In genomic region chr7:142071212-142071578, GRCm38 (mm10) we compare ENCODE assay signal across 10 mouse cellular contexts. TPM values are rescaled to one million over a fixed set of nuclear protein-coding genes. Genes with fewer than 3 reads are reported as not detected.
DNase-seq lines count a peak whose midpoint lies in the region; ATAC-seq lines count a peak whose summit lies in the region.
"Had no signal": no experiment of that assay in that cellular context is flagged by ENCODE, and none has a peak within 500 bp of the region (broad histone marks: within the 10 kb centered on the region; RNA-seq: fewer than 3 reads in every experiment).

No protein-coding gene starts in this region.

- no peaks in the 10 kb centered on the region; the same call in 1 of the 2 replicates for H3K4me1 ChIP-seq in liver, embryonic 11.5 days (replicated peaks; ENCODE audit: control insufficient read depth, insufficient read depth, low read length)
- H3K4me1 ChIP-seq in forebrain, embryonic 10.5 days = peaks cover 11% of the 10 kb centered on the region
- no peaks in the 10 kb centered on the region for H3K4me1 ChIP-seq in intestine, embryonic 14.5 days (replicated peaks; ENCODE audit: control insufficient read depth, insufficient read depth, low read length)
- no peaks in the 10 kb centered on the region; the same call in 1 of the 2 replicates for H3K4me1 ChIP-seq in neural tube, embryonic 12.5 days
- H3K4me1 ChIP-seq: limb, embryonic 15.5 days had no signal

- peaks cover 10% of the 10 kb centered on the region for H3K27me3 ChIP-seq in liver, embryonic 11.5 days (replicated peaks; ENCODE audit: control insufficient read depth, insufficient read depth, low read length)
- H3K27me3 ChIP-seq in forebrain, embryonic 10.5 days (ENCODE audit: poor library complexity, severe bottlenecking) = peaks cover 41% of the 10 kb centered on the region
- peaks cover 4% of the 10 kb centered on the region; the same call in 1 of the 2 replicates for H3K27me3 ChIP-seq in intestine, embryonic 14.5 days (replicated peaks; ENCODE audit: control insufficient read depth, insufficient read depth, low read length)
- 0 out of 2 replicates have a peak, but pooled peaks cover 4% of the 10 kb centered on the region for H3K27me3 ChIP-seq in neural tube, embryonic 12.5 days (replicated peaks)

- WGBS in liver, embryonic 11.5 days = 16% methylated on average over 9 of the region's 10 CpGs
- 4% methylated on average over 10 of the region's 10 CpGs for WGBS in forebrain, embryonic 10.5 days
- 7% methylated on average over 10 of the region's 10 CpGs for WGBS in intestine, embryonic 14.5 days
- WGBS in neural tube, embryonic 12.5 days = 8% methylated on average over 10 of the region's 10 CpGs

- peak overlapping the region; percentile 33; the same call in 1 of the 2 replicates for H3K4me2 ChIP-seq in liver, embryonic 11.5 days
- H3K4me2 ChIP-seq in intestine, embryonic 14.5 days (ENCODE audit: low read length) = peak overlapping the region; percentile 20; the same call in 1 of the 2 replicates
- peak overlapping the region; percentile 54 for H3K4me2 ChIP-seq in neural tube, embryonic 12.5 days (replicated peaks)
- H3K4me2 ChIP-seq: limb, embryonic 15.5 days had no signal

- no peak for DNase-seq in liver, embryonic 11.5 days (ENCODE audit: low spot score)
- DNase-seq in liver = no peak
- DNase-seq in forebrain, embryonic 10.5 days (ENCODE audit: extremely low spot score, low spot score) = no peak
- DNase-seq in intestine, embryonic 14.5 days (ENCODE audit: low spot score) = no peak
- no peak for DNase-seq in retina, embryonic 14.5 days (ENCODE audit: low spot score)
- DNase-seq in left cerebral cortex, adult 18-20 months (ENCODE audit: low spot score in 2 of 2) = no peak
- no peak for DNase-seq in kidney, adult 9 months

- no peak overlapping the region for H3K4me3 ChIP-seq in liver, embryonic 11.5 days (ENCODE audit: low read depth, low read length)
- H3K4me3 ChIP-seq in forebrain, embryonic 10.5 days = peak overlapping the region; percentile 13; the same call in 1 of the 2 replicates
- no peak overlapping the region for H3K4me3 ChIP-seq in intestine, embryonic 14.5 days (ENCODE audit: low read depth, low read length)
- no peak overlapping the region for H3K4me3 ChIP-seq in neural tube, embryonic 12.5 days
- H3K4me3 ChIP-seq: limb, embryonic 15.5 days had no signal

- no peaks in the 10 kb centered on the region for H3K36me3 ChIP-seq in liver, embryonic 11.5 days (ENCODE audit: control insufficient read depth, insufficient read depth, low read length)
- no peaks in the 10 kb centered on the region for H3K36me3 ChIP-seq in forebrain, embryonic 10.5 days (replicated peaks)
- no peaks in the 10 kb centered on the region for H3K36me3 ChIP-seq in intestine, embryonic 14.5 days (ENCODE audit: control insufficient read depth, insufficient read depth, low read length)
- no peaks in the 10 kb centered on the region for H3K36me3 ChIP-seq in neural tube, embryonic 12.5 days
- H3K36me3 ChIP-seq: limb, embryonic 15.5 days had no signal

- H3K27ac ChIP-seq in liver, embryonic 11.5 days (ENCODE audit: low read depth, low read length) = no peak overlapping the region
- no peak overlapping the region for H3K27ac ChIP-seq in forebrain, embryonic 10.5 days
- H3K27ac ChIP-seq in intestine, embryonic 14.5 days (ENCODE audit: low read depth) = no peak overlapping the region
- H3K27ac ChIP-seq in neural tube, embryonic 12.5 days = no peak overlapping the region
- H3K27ac ChIP-seq: limb, embryonic 15.5 days had no signal

- no peak for ATAC-seq in liver, embryonic 11.5 days (replicated peaks; ENCODE audit: low FRiP score)
- ATAC-seq in intestine, embryonic 14.5 days (replicated peaks; ENCODE audit: low FRiP score, low TSS enrichment, low read depth) = peak; percentile 64; the same call in 1 of the 2 replicates
- ATAC-seq in neural tube, embryonic 12.5 days (ENCODE audit: low FRiP score, low read depth) = peak; percentile 72

- no peaks in the 10 kb centered on the region for H3K9me3 ChIP-seq in liver, embryonic 11.5 days (ENCODE audit: control insufficient read depth, low read length)
- H3K9me3 ChIP-seq in forebrain, embryonic 10.5 days = no peaks in the 10 kb centered on the region
- H3K9me3 ChIP-seq in intestine, embryonic 14.5 days (ENCODE audit: control insufficient read depth, low read length) = no peaks in the 10 kb centered on the region
- no peaks in the 10 kb centered on the region for H3K9me3 ChIP-seq in neural tube, embryonic 12.5 days
- H3K9me3 ChIP-seq: limb, embryonic 15.5 days had no signal

- no peak overlapping the region for H3K9ac ChIP-seq in liver, embryonic 11.5 days (ENCODE audit: low read depth, low read length)
- H3K9ac ChIP-seq in intestine, embryonic 14.5 days (ENCODE audit: low read length) = no peak overlapping the region
- no peak overlapping the region for H3K9ac ChIP-seq in neural tube, embryonic 12.5 days
- H3K9ac ChIP-seq: limb, embryonic 15.5 days had no signal

RNA-seq across cellular contexts. Expression of gene Mob2, which starts 10.3 kb away (rescaled TPM):
- 63.1 and 67.1 TPM in 2 replicates for polyA plus RNA-seq in liver, embryonic 11.5 days (2014; fragmentation: Nextera tagmentation; extraction: Ambion mirVana)
- polyA plus RNA-seq in forebrain, embryonic 10.5 days (2016; fragmentation: Nextera tagmentation; extraction: Ambion mirVana) = 60.9 and 65.7 TPM in 2 replicates
- polyA plus RNA-seq in intestine, embryonic 14.5 days (2014; fragmentation: Nextera tagmentation; extraction: Ambion mirVana) = 63.0 and 64.8 TPM in 2 replicates
- 51.3 and 52.2 TPM in 2 replicates for polyA plus RNA-seq in neural tube, embryonic 12.5 days (2016; fragmentation: Nextera tagmentation; extraction: Ambion mirVana)
- total RNA-seq in left cerebral cortex, adult 18-20 months (2021) = 10 to 100 TPM; 37.7 to 39.1 TPM

RNA-seq across cellular contexts. Expression of gene Dusp8, which starts 24.4 kb away (rescaled TPM):
- 2.5 and 2.6 TPM in 2 replicates for polyA plus RNA-seq in liver, embryonic 11.5 days (2014; fragmentation: Nextera tagmentation; extraction: Ambion mirVana)
- polyA plus RNA-seq in forebrain, embryonic 10.5 days (2016; fragmentation: Nextera tagmentation; extraction: Ambion mirVana) = 3.6 and 7.3 TPM in 2 replicates
- polyA plus RNA-seq in intestine, embryonic 14.5 days (2014; fragmentation: Nextera tagmentation; extraction: Ambion mirVana) = 8.1 and 8.8 TPM in 2 replicates
- polyA plus RNA-seq in neural tube, embryonic 12.5 days (2016; fragmentation: Nextera tagmentation; extraction: Ambion mirVana) = 61.6 and 63.6 TPM in 2 replicates
- total RNA-seq in left cerebral cortex, adult 18-20 months (2021) = 100 to 1,000 TPM; 150 to 154 TPM

RNA-seq across cellular contexts. Expression of gene Gm45618, which starts 49.3 kb away (rescaled TPM):
- not detected in 2 replicates for polyA plus RNA-seq in liver, embryonic 11.5 days (2014; fragmentation: Nextera tagmentation; extraction: Ambion mirVana)
- 0.38 TPM in 1 of 2 replicates, not detected in the other for polyA plus RNA-seq in forebrain, embryonic 10.5 days (2016; fragmentation: Nextera tagmentation; extraction: Ambion mirVana)
- polyA plus RNA-seq in intestine, embryonic 14.5 days (2014; fragmentation: Nextera tagmentation; extraction: Ambion mirVana) = not detected in 2 replicates
- not detected in 2 replicates for polyA plus RNA-seq in neural tube, embryonic 12.5 days (2016; fragmentation: Nextera tagmentation; extraction: Ambion mirVana)
- total RNA-seq in left cerebral cortex, adult 18-20 months (2021) = not detected
- polyA plus RNA-seq: limb, embryonic 15.5 days; spleen, adult 2 months had no signal
